Mouse (Mus musculus): ENCODE measurements around the gene Asap3. TPM values are rescaled to one million over a fixed set of nuclear protein-coding genes. Genes with fewer than 3 reads are reported as not detected.

Gene Asap3
- polyA plus RNA-seq, 1 experiment from 2014 or later: 1.5 TPM

- no peaks in the 10 kb centered on the region for H3K9me3 ChIP-seq (ENCODE audit: control insufficient read depth, low read length)
- H3K4me1 ChIP-seq (ENCODE audit: control insufficient read depth in 2 of 2, insufficient read depth in 2 of 2, low read length in 2 of 2): peaks cover 23 to 43% of the 10 kb centered on the region in 2 experiments
- H3K27me3 ChIP-seq (ENCODE audit: control insufficient read depth, insufficient read depth, low read length): peaks cover 10% of the 10 kb centered on the region
- no peaks in the 10 kb centered on the region for H3K36me3 ChIP-seq (ENCODE audit: control insufficient read depth, insufficient read depth, low read length)
- peak within 1 kb of the TSS; percentile 80 for H3K9ac ChIP-seq (ENCODE audit: low read length)
- peak within 1 kb of the TSS; percentile 72 to 74 for H3K4me3 ChIP-seq (ENCODE audit: control insufficient read depth in 1 of 2, insufficient read depth in 1 of 2, low read depth in 1 of 2, low read length in 2 of 2)
- peak within 1 kb of the TSS; percentile 72 for H3K4me2 ChIP-seq (ENCODE audit: low read length)
- peak within 1 kb of the TSS; percentile 68 to 78 for H3K27ac ChIP-seq (replicated peaks in 1 of 2; ENCODE audit: control insufficient read depth in 1 of 2, insufficient read depth in 1 of 2, low read depth in 2 of 2, low read length in 2 of 2)
- peak; percentile 64 for ATAC-seq (ENCODE audit: insufficient number of reproducible peaks, insufficient read depth, low FRiP score, low read depth)
- WGBS: 1% methylated on average over 46 of the region's 46 CpGs
Measured at GRCm38 (mm10) chr4:136247729-136248463, 41.7 kb downstream of the Asap3 start, which contains the start of gene Tcea3. TSS of gene Tcea3 (plus strand) at chr4:136247729.

GRCm38 (mm10) chr4:136248464-136249331 is 42.5 kb downstream of the Asap3 start:
- peaks cover 23 to 43% of the 10 kb centered on the region in 2 experiments for H3K4me1 ChIP-seq (ENCODE audit: control insufficient read depth in 2 of 2, insufficient read depth in 2 of 2, low read length in 2 of 2)
- H3K27me3 ChIP-seq (ENCODE audit: control insufficient read depth, insufficient read depth, low read length): peaks cover 10% of the 10 kb centered on the region
- H3K9me3 ChIP-seq (ENCODE audit: control insufficient read depth, low read length): no peaks in the 10 kb centered on the region

GRCm38 (mm10) chr4:136249332-136249647 is 43.1 kb downstream of the Asap3 start:
- 16% methylated on average over 11 of the region's 11 CpGs for WGBS
- no peak for ATAC-seq (ENCODE audit: insufficient number of reproducible peaks, insufficient read depth, low FRiP score, low read depth)
- Histone ChIP-seq H3K4me3 (ENCODE audit: control insufficient read depth in 1 of 2, insufficient read depth in 1 of 2, low read depth in 1 of 2, low read length in 2 of 2) (peak overlapping the region; percentile 72 to 74), H3K4me2 (ENCODE audit: low read length) (peak overlapping the region; percentile 72), H3K4me1 (ENCODE audit: control insufficient read depth in 2 of 2, insufficient read depth in 2 of 2, low read length in 2 of 2) (peaks cover 23 to 43% of the 10 kb centered on the region in 2 experiments), H3K27ac (replicated peaks in 1 of 2; ENCODE audit: control insufficient read depth in 1 of 2, insufficient read depth in 1 of 2, low read depth in 2 of 2, low read length in 2 of 2) (no peak overlapping the region), H3K9ac (ENCODE audit: low read length) (peak overlapping the region; percentile 80; the same call in 1 of the 2 replicates), H3K36me3 (ENCODE audit: control insufficient read depth, insufficient read depth, low read length) (peaks cover 2% of the 10 kb centered on the region; the same call in 1 of the 2 replicates), H3K27me3 (ENCODE audit: control insufficient read depth, insufficient read depth, low read length) (peaks cover 10% of the 10 kb centered on the region), H3K9me3 (ENCODE audit: control insufficient read depth, low read length) (no peaks in the 10 kb centered on the region)

More at GRCm38 (mm10) chr4:136248464-136249331, 42.5 kb downstream of the Asap3 start:
- Histone ChIP-seq H3K4me3 (ENCODE audit: control insufficient read depth in 1 of 2, insufficient read depth in 1 of 2, low read depth in 1 of 2, low read length in 2 of 2) (peak overlapping the region; percentile 72 to 74), H3K4me2 (ENCODE audit: low read length) (peak overlapping the region; percentile 72), H3K9ac (ENCODE audit: low read length) (peak overlapping the region; percentile 80), H3K36me3 (ENCODE audit: control insufficient read depth, insufficient read depth, low read length) (no peaks in the 10 kb centered on the region), H3K27ac (replicated peaks in 1 of 2; ENCODE audit: control insufficient read depth in 1 of 2, insufficient read depth in 1 of 2, low read depth in 2 of 2, low read length in 2 of 2) (peak overlapping the region; percentile 59 to 78)
- no peak for ATAC-seq (ENCODE audit: insufficient number of reproducible peaks, insufficient read depth, low FRiP score, low read depth)
- 1% methylated on average over 37 of the region's 37 CpGs for WGBS

GRCm38 (mm10) chr4:136249780-136250179 is 43.6 kb downstream of the Asap3 start:
- Histone ChIP-seq H3K4me3 (ENCODE audit: control insufficient read depth in 1 of 2, insufficient read depth in 1 of 2, low read depth in 1 of 2, low read length in 2 of 2) (0 out of 4 replicates have a peak overlapping the region, but pooled peaks of 1 of the 2 experiments have one; percentile 74), H3K9me3 (ENCODE audit: control insufficient read depth, low read length) (no peaks in the 10 kb centered on the region), H3K27ac (replicated peaks in 1 of 2; ENCODE audit: control insufficient read depth in 1 of 2, insufficient read depth in 1 of 2, low read depth in 2 of 2, low read length in 2 of 2) (no peak overlapping the region), H3K27me3 (ENCODE audit: control insufficient read depth, insufficient read depth, low read length) (peaks cover 10% of the 10 kb centered on the region), H3K36me3 (ENCODE audit: control insufficient read depth, insufficient read depth, low read length) (peaks cover 7% of the 10 kb centered on the region), H3K4me2 (ENCODE audit: low read length) (peak overlapping the region; percentile 72), H3K4me1 (ENCODE audit: control insufficient read depth in 2 of 2, insufficient read depth in 2 of 2, low read length in 2 of 2) (peaks cover 23 to 41% of the 10 kb centered on the region in 2 experiments), H3K9ac (ENCODE audit: low read length) (peak overlapping the region; percentile 80; the same call in 1 of the 2 replicates)
- WGBS: 35% methylated on average over 9 of the region's 9 CpGs
- ATAC-seq (ENCODE audit: insufficient number of reproducible peaks, insufficient read depth, low FRiP score, low read depth): no peak

GRCm38 (mm10) chr4:136255919-136256318 is 49.8 kb downstream of the Asap3 start:
- H3K4me3 ChIP-seq (ENCODE audit: control insufficient read depth in 1 of 2, insufficient read depth in 1 of 2, low read depth in 1 of 2, low read length in 2 of 2): no peak overlapping the region
- no peak overlapping the region for H3K9ac ChIP-seq (ENCODE audit: low read length)
- no peaks in the 10 kb centered on the region for H3K27me3 ChIP-seq (ENCODE audit: control insufficient read depth, insufficient read depth, low read length)
- no peak overlapping the region for H3K4me2 ChIP-seq (ENCODE audit: low read length)
- H3K27ac ChIP-seq (replicated peaks in 1 of 2; ENCODE audit: control insufficient read depth in 1 of 2, insufficient read depth in 1 of 2, low read depth in 2 of 2, low read length in 2 of 2): no peak overlapping the region
- peaks cover under 1 to 4% of the 10 kb centered on the region in 2 experiments; a peak in 2 of 4 replicates for H3K4me1 ChIP-seq (ENCODE audit: control insufficient read depth in 2 of 2, insufficient read depth in 2 of 2, low read length in 2 of 2)
- H3K36me3 ChIP-seq (ENCODE audit: control insufficient read depth, insufficient read depth, low read length): peaks cover 17% of the 10 kb centered on the region
- no peaks in the 10 kb centered on the region for H3K9me3 ChIP-seq (ENCODE audit: control insufficient read depth, low read length)
- 42% methylated on average over 6 of the region's 6 CpGs for WGBS
- no peak for ATAC-seq (ENCODE audit: insufficient number of reproducible peaks, insufficient read depth, low FRiP score, low read depth)

- peaks cover 6 to 9% of the 10 kb centered on the region in 2 experiments; a peak in 2 of 4 replicates for H3K4me1 ChIP-seq (ENCODE audit: control insufficient read depth in 2 of 2, insufficient read depth in 2 of 2, low read length in 2 of 2)
- ATAC-seq (ENCODE audit: insufficient number of reproducible peaks, insufficient read depth, low FRiP score, low read depth): no peak
- H3K4me2 ChIP-seq (ENCODE audit: low read length): no peak overlapping the region
- no peak overlapping the region for H3K9ac ChIP-seq (ENCODE audit: low read length)
- H3K27ac ChIP-seq (replicated peaks in 1 of 2; ENCODE audit: control insufficient read depth in 1 of 2, insufficient read depth in 1 of 2, low read depth in 2 of 2, low read length in 2 of 2): no peak overlapping the region
- H3K9me3 ChIP-seq (ENCODE audit: control insufficient read depth, low read length): no peaks in the 10 kb centered on the region
- peaks cover 17% of the 10 kb centered on the region for H3K36me3 ChIP-seq (ENCODE audit: control insufficient read depth, insufficient read depth, low read length)
- H3K4me3 ChIP-seq (ENCODE audit: control insufficient read depth in 1 of 2, insufficient read depth in 1 of 2, low read depth in 1 of 2, low read length in 2 of 2): no peak overlapping the region
- WGBS: 65% methylated on average over 10 of the region's 10 CpGs
- H3K27me3 ChIP-seq (ENCODE audit: control insufficient read depth, insufficient read depth, low read length): no peaks in the 10 kb centered on the region
Measured at GRCm38 (mm10) chr4:136256696-136257095, 50.5 kb downstream of the Asap3 start.

- no peak for ATAC-seq (ENCODE audit: insufficient number of reproducible peaks, insufficient read depth, low FRiP score, low read depth)
- Histone ChIP-seq H3K36me3 (ENCODE audit: control insufficient read depth, insufficient read depth, low read length) (peaks cover 9% of the 10 kb centered on the region), H3K9me3 (ENCODE audit: control insufficient read depth, low read length) (no peaks in the 10 kb centered on the region), H3K4me1 (ENCODE audit: control insufficient read depth in 2 of 2, insufficient read depth in 2 of 2, low read length in 2 of 2) (peaks cover 11 to 15% of the 10 kb centered on the region in 2 experiments; a peak in 3 of 4 replicates), H3K27me3 (ENCODE audit: control insufficient read depth, insufficient read depth, low read length) (no peaks in the 10 kb centered on the region), H3K9ac (ENCODE audit: low read length) (no peak overlapping the region), H3K4me3 (ENCODE audit: control insufficient read depth in 1 of 2, insufficient read depth in 1 of 2, low read depth in 1 of 2, low read length in 2 of 2) (no peak overlapping the region), H3K27ac (replicated peaks in 1 of 2; ENCODE audit: control insufficient read depth in 1 of 2, insufficient read depth in 1 of 2, low read depth in 2 of 2, low read length in 2 of 2) (peak overlapping the region; percentile 44 to 76; a peak in 2 of 4 replicates), H3K4me2 (ENCODE audit: low read length) (no peak overlapping the region)
- 58% methylated on average over 3 of the region's 3 CpGs for WGBS
Measured at GRCm38 (mm10) chr4:136259916-136260315, 53.8 kb downstream of the Asap3 start.

Data from heart, embryonic 14.5 days (tissue).